Mouse (Mus musculus): Measurements from ENCODE around the gene Aldob.
A peak's percentile ranks its signal among the peaks of the same experiment; 100 is the strongest.

Gene Aldob

GRCm38 (mm10) chr4:49549383-49549782, at the start of gene Aldob:
Gene Aldob, minus strand, starts transcription at chr4:49549546.
- no peak for DNase-seq

GRCm38 (mm10) chr4:49597183-49598100, 48.1 kb upstream of the Aldob start, which contains the start of gene Tmem246:
Gene Tmem246, minus strand, starts transcription at chr4:49597876.
- peak; percentile 65 for DNase-seq

DNA sequence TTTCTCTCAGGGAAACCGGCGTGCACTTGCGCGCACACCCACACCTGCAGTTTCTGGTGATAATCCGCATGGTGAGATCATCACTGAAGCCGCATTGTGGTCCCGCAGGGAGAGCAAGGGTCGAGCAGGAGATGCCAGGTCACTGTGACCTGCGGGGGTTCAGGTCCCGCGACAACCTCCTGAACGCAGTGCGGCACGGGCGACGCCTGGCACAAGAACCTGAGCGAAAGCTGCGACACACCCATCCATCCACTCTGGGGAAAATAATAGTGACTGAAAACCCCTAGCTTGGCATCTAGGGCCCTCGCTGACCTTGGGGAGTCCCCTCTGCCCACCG, 47.5 kb upstream of the Aldob start:
- no peak for DNase-seq

GRCm38 (mm10) chr4:49590152-49590551, 40.8 kb upstream of the Aldob start:
- DNase-seq = no peak

DNA sequence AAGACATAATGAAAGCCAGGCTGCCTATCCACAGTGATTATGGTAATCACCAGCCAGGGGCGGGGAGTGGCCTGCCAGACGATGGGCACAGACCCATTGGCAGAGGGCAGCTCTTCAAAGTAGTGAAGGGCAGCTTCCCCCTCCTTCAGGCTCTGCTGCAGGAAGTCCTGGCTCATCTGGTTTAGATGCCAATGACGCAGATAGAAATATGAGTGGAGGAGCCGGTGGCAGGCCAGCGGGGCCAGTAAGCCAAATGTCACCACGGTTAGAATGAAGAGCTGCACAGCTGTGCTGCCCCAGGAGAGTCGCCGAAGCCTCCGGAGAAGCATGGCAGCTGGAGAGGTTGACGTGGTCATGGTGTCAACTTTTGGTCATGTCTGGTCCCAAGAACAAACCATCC, 37.5 kb upstream of the Aldob start:
- DNase-seq = no peak

GRCm38 (mm10) chr4:49585524-49586101, 36.3 kb upstream of the Aldob start:
- DNase-seq = no peak

DNA sequence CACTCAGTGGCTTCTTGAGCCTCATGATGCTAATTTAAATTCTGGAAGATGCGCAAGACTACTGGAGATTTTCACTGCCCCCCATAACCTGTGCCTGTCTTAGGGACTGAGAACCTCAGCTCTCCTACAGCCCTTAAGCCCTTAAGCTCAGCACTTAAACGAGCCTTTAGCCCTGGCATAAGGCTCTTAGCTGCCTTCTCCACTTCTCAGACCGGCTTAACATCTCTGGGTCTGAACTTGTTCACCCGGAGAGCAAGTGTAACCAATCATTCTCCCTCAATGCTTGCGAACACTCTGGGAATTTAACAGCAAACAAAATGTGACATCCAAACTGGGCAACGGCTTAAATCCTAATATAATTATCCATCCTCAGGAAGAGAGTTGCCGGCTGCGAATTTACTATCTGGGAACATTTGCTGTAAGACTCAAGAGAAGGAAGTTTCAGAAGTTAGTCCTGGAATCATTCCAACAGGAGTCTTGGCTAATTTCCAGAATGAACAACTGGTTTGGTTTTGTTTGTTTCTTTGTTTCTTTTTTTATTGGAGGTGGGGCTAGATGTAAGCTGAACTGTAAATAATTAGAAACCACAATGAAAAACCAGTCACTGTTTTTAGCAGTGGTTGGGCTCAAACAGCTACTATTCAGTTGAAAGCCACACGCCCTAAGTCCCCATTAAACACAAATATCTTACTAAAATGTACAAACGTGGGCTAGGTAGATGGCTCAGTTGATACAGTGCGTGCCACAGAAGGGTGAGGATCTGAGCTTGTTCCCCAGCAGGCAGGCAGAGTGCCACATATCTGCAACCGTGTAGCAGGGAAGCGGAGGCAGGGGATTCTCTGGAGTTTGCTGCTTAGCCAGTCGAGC, 34.9 kb upstream of the Aldob start:
- no peak for DNase-seq

- DNase-seq = no peak
These were observed 31.9 kb upstream of the Aldob start for GRCm38 (mm10) chr4:49581256-49581655.

- no peak for DNase-seq
These were observed 22.8 kb upstream of the Aldob start for GRCm38 (mm10) chr4:49572194-49572593.

DNA sequence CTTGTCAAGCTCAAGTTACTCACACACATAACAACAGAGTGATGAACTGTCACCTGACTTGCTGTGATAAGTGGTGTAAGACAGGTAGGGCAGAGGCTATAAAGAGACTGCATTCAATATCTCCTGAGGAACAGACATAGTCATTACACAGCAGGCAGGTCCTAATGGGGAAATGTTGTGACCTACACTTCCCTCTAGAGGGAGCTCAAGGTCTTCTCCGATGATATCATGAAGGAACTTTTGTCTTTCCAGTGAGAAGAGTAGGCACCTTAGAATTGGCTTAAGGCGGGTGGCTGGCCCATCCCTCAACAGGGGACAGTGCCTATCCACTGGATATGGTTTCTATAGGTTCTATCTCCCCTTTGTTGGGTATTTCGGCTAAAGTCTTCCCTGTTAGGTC, 18.3 kb upstream of the Aldob start:
- DNase-seq = peak; percentile 38

DNA sequence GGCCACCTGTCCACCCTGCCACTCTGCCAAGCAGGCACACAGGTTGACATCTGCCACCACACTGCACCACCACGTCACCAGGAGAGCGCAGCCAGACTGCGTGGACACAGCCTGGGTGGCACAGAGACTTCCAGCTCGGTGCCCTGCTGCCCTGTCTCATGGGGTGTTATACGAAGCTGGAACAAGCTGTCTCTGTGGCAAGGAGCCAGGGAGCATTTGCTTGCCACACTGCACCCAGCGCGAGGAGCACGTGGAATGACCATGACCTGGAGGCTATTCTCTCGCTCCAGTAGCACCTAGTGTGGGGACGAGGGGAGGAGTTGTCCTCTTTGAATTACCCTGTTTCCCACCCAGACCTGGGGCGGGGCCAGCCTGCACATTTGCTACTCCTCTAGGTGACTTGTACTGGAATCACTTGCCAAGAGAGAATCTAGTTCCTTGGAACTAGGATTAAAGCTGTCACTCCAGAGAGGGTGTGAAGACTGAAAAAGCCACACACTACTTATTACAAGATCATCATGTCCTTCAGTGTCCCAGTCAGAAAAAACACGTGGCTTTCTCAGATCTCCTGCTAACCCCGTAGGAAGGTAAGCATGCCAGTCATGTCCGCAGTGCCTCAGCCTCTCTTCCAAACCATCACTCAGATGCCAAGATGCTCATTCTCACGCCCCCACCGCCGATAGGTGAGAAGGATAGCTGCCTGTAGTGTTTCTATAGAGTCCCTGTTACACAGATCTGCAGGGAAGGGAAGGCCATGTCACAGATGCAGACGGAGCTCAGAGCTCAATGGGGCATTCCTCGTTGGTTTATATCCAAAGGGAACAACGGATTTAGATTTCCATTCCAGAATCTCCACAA, 10.8 kb upstream of the Aldob start:
- DNase-seq = peak; percentile 35

GRCm38 (mm10) chr4:49558181-49558580, 8.8 kb upstream of the Aldob start:
- no peak for DNase-seq

DNA sequence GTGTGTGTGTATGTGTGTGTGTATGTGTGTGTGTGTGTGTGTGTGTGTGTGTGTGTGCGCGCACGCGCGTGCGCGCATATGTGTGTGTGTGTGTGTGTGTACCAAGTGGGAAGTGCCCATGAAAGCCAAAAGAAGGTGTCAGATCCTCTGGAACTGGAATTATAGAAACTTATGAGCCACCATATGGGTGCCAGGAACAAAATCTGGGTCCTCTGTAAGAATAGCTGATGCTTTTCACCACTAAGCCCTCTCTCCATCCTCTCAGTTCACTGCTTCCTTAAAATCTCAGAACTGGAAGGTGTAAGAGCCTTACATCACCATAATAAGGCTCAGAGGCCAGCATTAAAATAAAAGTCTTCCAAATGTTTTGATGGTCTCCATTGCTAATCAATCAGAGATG, 8.0 kb upstream of the Aldob start:
- no peak for DNase-seq

DNA sequence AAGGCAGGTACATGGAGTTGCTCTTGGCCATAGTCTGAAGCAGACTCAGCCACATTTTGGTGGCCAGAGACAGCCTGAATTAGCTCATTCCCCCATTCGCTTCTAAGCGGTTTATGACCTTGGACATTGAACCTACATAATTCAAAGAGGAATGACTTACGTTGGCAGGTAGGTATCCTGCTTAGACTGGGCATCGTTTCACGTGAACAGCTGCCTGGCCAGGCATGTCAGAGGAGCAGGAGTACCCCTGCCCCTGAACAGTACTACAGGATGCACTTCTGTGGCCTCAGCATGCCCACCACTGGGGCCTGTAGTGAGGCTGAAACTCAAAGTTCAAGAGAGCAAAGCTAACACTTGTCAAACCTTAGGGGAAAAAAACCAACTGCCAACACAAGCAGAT, 4.0 kb upstream of the Aldob start:
- no peak for DNase-seq

GRCm38 (mm10) chr4:49547544-49548219, 1.7 kb downstream of the Aldob start:
- no peak for DNase-seq

DNA sequence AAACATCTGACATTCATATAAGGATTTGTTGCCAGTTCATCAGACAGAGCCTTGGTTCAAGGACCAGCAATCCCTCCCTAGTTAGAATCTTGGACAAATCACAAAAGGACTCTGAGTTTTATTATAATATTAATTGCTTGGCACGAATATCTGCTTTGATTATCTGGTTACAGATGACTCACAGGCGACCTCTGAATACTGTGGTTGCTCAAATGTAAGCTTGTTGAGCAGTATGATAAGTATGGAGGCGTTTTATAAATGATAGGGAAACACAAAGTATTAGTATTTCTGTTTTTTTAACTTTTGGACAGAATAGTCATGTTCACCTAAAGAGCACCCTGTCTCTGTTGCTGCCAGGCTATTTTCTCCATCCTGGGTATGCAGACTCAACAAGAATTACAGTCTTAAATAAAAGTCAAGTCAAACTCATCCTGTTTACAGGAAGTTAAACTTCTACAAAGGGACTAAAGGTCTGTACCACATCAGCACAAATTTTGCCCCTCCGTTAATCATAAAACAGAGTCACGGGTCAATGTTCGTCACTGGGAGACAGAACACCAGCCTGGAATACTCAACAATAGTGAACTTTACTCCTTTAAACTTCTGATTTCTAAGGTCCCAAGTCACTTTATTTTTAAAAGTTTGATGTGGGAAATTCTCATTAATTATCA, 2.3 kb downstream of the Aldob start:
- DNase-seq = no peak

DNA sequence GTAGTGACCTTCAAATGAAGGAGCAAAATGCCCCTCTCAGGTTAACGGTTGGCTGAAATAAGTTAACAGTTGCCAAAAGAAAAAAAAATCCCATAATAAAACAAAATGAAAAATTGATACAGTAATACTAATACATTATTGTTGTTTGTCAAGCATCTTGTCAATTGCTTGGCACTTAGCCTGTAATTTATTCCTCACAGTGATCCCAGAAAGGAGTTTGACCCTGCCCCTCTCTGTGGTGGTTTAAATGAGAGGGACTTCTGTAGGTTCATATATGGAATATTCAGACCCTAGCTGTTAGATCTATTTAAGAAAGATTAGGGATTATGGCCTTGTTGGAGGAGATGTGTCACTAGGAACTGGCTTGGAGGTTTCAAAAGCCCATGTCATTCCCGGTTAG, 3.3 kb downstream of the Aldob start:
- DNase-seq = no peak

GRCm38 (mm10) chr4:49540966-49541365, 8.4 kb downstream of the Aldob start:
- DNase-seq = no peak

GRCm38 (mm10) chr4:49539665-49540064, 9.7 kb downstream of the Aldob start:
- DNase-seq = no peak

DNA sequence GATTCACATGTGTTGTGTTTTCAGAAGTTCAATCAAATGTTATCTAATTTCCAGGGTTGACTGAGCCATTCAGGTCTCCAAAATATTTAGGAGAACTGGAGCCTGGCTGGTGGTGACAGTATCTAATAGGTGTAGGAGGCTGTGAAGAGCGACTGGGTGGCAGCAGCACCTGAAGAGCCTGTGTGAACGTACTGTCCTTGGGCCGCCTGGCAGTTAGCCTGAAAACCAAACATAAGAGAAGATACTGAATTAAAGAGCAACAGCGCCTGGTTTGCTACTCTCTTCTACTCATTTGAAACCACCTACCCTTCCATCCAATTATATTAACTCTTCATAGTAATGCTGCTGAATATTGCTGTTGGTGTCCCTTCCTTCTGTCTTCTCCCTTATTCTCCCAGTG, 12.7 kb downstream of the Aldob start:
- no peak for DNase-seq

- no peak for DNase-seq
These were observed 13.6 kb downstream of the Aldob start for GRCm38 (mm10) chr4:49535675-49536294.

Measured in right cerebral cortex, postnatal 14 days (tissue).